Mouse (Mus musculus) hematopoietic stem cell, adult 5-6 weeks (primary cell): ENCODE data around the gene Ndn. TPM values are rescaled to one million over a fixed set of nuclear protein-coding genes. Genes with fewer than 3 reads are reported as not detected.

ENCODE experiments used
- total RNA-seq: library from RNA; stranded (forward); fragments of 172-1452, 232-1000 nt; gene quantifications from 2 replicates; pipeline ENCODE4 v1.2.3, GENCODE M21; 2017

Ndn gene
- total RNA-seq, 1 experiment from 2014 or later: 3.2 TPM

Other genes with a start within 250 kb of the Ndn start
- not detected in 2 replicates for gene Magel2, start 30.4 kb downstream of the Ndn start, total RNA-seq
- 1.3 and 1.6 TPM in 2 replicates for gene Mkrn3, start 73.6 kb downstream of the Ndn start, total RNA-seq
- gene Peg12, start 117.9 kb downstream of the Ndn start, total RNA-seq: 3.6 and 6.8 TPM in 2 replicates